Mouse (Mus musculus): ENCODE results near the gene Cers3.

Cers3 gene

GRCm38 (mm10) chr7:66743377-66743781 is at the start of gene Cers3:
Gene Cers3 (plus strand): TSS chr7:66743504.
- DNase-seq (ENCODE audit: low spot score), result no peak

DNA sequence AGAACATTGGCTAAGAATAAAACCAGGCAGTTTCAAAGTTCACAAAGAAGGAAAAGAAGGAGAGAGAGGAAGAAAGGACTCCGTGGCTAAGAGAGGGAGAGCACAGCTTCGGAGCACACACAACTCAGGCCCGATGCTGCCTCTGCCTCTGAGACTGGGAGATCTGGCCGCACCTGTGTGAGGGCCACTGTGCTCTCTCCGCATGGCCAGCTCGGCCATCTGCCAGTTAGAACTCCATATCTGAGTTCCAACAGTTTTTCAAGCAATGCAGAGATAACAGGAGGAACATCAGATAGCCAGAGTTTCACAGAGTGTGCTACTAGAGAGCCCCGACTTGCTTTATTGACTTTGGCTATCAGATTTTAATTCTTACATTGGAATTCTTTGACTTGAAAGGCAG is 48.8 kb upstream of the Cers3 start:
- DNase-seq (ENCODE audit: low spot score), result no peak

DNA sequence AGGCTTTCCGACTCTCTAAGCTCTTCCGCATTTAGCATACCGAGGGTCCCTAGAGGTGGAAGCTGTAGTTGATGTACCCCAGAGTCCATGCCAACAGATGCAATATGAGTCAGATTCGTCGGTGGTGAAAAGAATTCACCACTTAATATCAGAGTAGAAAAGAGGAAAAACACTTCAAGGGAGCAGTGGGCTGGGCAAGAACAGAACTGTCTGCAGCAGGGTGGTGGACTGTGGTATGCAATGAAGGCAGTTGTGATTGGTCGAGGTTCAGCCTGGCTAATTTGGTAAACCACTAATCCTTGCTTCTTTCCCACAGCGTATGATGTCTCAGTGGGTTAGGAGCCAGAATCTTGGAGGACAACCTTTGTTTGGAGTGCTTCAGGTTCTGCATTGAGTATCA is 40.6 kb upstream of the Cers3 start:
- no peak for DNase-seq (ENCODE audit: low spot score)

DNA sequence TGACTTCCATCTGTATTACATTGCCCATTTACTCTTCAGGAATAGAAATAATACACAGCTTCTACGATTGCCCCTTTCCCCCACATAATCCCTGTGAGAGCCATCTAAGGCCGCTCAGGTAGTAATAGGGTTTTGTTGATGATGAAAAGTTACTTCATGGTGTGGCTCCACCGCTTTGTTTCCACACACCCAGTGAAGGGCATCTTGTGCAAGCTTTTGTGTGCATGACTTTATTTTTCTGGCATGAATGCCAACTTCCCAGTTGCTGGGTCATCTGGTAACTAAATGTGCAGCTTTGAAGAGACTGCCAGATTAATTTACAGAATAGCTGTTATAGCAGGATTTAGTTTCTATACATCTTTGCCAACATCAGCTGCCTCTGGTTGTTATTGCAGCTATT is 38.7 kb upstream of the Cers3 start:
- no peak for DNase-seq (ENCODE audit: low spot score)

DNA sequence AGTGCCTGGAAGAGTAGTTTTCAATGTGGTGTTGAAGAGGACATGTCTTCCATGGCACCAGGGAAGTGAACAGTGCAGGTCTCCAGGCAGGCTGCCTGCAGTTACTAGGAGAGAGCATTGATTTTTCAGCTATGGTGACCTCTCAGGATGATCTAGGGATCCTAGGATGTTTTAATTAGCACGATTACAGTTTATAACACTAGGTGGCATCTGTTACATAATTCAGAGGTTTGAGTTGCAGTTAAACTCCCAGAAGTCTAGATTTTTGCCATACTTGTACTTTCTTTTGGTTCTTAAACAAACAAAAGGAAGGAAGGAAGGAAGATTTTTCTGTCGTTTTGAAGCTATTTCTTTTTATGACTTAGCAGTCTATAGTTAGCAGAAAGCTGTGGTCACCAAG is 32.1 kb upstream of the Cers3 start:
- no peak for DNase-seq (ENCODE audit: low spot score)

GRCm38 (mm10) chr7:66724514-66724913 is 18.8 kb upstream of the Cers3 start:
- no peak for DNase-seq (ENCODE audit: low spot score)

GRCm38 (mm10) chr7:66724954-66725353 is 18.4 kb upstream of the Cers3 start:
- DNase-seq (ENCODE audit: low spot score), result no peak

DNA sequence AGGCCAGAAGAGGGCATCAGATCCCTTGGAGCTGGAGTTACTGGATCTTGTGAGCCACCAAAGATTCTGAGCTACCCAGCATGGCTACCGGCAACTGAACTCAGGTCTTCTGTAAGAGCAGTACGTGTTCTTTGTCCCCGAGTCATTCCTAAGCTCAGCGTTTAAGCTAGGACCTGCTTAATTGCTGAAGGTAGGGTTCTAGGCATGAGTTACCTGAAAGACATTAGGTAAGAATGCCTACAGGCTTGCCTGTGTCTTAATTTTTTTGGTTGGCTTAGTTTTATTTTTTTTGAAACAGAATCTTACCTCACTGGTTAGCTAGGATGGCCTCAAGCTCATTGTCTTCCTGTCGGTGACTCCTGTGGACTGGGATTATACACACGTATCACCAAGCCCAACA is 15.2 kb upstream of the Cers3 start:
- no peak for DNase-seq (ENCODE audit: low spot score)

DNA sequence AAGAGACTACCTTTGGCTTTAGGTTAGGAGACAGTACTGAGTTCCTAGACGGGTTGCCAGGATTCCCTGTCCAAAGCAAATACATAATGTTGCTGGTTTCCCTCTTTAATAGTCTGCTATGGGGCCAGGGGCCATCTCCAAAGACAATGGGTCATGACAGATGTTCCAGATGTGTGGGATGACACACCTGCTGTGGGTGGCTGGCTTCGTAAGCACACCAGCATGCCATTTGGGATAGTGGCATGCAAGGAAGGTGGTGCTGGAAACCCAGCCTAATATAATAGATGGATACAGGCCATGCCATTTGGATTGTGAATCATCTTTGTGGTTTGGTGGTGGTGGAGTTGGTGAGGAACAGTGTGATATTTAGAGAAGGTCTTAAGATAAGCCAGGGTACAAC is 14.1 kb upstream of the Cers3 start:
- DNase-seq (ENCODE audit: low spot score), result no peak

- DNase-seq (ENCODE audit: low spot score), result no peak
Observed at GRCm38 (mm10) chr7:66733431-66733830, 9.9 kb upstream of the Cers3 start.

DNA sequence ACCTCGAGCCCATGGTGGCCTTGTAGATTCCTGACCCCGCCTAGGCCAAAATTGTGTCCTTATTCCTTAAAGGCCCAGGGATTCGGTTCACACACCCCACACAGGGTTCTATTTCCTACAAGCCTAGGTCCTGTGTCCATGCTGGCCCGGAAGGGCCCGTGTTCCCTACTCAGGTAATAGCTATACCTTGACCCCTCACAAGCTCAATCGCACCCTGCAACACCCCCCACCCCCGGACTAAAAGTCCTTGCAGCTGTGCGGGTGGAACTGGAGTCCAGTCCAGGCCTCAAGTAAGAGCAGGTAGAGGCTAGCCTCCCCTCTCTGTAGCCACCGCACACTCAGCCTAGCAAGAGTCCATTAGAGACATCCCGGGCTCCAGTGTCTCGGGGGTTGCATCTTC is 9.4 kb upstream of the Cers3 start:
- no peak for DNase-seq (ENCODE audit: low spot score)

DNA sequence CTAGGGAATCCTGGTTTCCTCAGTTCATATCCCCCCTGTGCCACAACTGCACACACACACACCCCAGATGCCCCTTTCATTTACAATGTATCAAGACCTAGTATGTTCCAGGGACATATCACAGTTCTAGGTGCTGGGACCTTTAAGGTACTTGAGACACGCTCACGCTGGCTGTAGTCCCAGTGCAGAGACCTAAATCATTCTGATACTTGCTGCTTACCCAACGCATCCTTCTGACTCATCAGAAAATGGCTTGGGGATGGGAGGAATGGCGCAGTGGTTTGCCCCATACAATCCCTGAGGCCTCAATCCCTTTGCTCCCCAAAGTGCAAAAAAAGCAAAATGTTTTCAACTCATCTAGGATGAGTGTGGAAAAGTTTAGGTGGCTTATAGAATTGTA is 8.8 kb upstream of the Cers3 start:
- DNase-seq (ENCODE audit: low spot score), result no peak

DNA sequence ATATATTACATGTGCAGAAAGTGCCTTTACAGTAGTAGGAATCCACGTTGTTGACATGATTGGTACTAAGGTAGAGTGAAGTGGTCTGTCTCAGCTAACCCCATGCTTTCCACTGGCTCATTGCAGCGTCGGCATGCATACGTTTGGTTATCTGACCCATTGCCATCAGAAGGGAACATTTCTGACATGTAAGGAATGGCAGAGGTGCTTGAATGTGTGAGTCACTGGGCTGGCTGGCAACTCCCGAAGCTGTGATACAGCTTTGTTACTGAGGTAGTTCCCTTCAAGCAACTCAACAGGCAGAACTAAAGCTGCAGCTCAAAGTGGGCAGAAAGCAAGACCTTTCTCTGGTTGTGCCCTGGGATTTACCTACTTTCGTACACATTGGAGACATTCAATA is 8.3 kb upstream of the Cers3 start:
- DNase-seq (ENCODE audit: low spot score), result no peak

DNA sequence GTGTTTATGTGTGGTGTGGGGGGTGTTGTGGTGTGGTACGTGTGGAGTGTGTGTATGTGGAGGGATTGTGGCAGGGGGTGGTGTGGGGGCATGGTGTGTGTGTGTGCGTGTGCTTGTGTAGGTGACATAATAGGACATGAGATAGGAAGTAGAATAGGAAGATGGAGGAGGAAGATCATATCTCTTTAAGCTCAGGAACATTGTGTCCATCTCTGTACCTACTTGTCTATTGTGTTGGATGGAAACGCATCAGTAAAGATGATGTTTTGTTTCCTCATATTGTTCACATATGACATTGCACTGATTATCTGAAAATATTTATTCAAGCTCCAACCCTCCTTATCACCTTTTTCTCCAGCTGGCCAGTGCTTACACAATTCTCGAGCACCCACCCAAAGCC is 5.9 kb upstream of the Cers3 start:
- DNase-seq (ENCODE audit: low spot score), result no peak

DNA sequence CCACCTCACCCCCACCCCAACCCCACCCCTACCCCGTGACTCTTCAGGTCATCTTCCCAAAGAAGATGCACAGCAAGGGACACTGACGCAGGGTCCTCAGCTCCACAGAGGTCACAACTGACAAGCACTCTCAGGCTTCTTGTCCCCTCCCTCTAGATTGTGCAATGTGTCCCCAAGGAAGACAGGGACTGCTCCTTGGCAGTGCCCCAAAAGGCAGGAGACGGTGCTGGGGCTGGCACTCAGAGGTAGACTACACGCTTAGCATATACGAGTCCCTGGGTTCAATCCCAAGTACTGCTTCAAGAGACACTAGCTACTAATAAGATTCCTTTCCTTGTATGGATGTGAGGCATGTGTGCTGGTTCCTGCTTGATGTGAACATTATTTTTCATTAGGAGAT is 2.3 kb upstream of the Cers3 start:
- DNase-seq (ENCODE audit: low spot score), result no peak

GRCm38 (mm10) chr7:66741412-66741811 is 1.9 kb upstream of the Cers3 start:
- DNase-seq (ENCODE audit: low spot score), result no peak

- no peak for DNase-seq (ENCODE audit: low spot score)
Observed at GRCm38 (mm10) chr7:66746972-66747371, 3.7 kb downstream of the Cers3 start.

GRCm38 (mm10) chr7:66749998-66750397 is 6.7 kb downstream of the Cers3 start:
- no peak for DNase-seq (ENCODE audit: low spot score)

DNA sequence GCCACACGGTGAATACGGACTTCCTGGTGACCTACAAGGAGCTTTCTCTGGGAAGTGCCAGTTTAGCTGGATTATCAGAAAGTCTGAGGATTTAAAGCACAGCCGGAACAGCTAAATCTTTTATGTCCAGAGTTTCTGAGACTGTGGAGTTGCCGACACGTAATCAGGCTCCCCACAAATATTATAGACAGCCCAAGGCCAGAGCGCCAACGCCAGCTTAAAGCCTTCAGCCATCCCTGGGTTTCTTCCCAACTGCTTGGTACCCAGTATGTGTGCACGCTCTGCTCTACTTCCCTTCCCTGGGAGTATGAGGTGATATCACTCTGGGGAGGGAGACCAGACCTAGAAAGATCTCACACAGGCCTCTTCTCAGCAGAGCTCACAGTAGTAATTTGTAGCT is 10.5 kb downstream of the Cers3 start:
- DNase-seq (ENCODE audit: low spot score), result no peak

DNA sequence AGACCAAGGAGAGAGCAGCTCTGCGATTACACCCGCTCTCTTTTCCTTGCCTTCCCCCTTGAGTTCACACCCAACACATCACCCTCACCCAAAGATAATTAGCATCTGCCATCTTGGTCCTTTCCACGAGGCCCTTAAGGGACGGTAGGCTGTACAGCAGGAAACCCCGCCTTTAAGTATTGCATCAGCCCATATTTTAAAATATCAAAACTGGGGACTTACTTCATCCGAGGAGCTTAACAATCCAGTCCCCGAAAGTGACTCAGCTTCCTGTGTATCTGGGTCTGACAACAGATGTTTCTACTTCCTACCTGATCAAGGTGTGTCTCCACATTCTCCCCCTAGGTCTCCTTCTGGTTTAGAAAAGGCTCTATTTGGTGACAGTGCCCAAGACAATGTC is 12.3 kb downstream of the Cers3 start:
- DNase-seq (ENCODE audit: low spot score), result no peak

DNA sequence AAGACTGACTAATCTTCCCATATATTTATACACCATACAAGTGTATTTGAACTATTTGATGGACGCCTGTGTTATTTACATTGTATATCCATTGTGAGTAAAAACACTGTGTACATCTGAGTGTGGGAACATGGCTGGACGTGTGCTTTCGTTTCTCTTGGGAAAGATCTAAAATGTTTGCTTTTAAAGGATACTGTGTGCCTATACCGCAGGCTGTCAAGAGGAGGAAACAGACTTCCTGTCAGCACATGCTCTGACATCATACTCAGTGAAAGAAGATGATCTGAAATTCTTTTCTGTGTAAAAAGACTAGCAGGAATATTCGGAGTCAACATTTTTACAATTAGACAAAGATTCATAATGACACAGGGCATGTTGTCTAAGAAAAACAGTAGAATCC is 26.6 kb downstream of the Cers3 start:
- no peak for DNase-seq (ENCODE audit: low spot score)

GRCm38 (mm10) chr7:66770706-66771105 is 27.4 kb downstream of the Cers3 start:
- DNase-seq (ENCODE audit: low spot score), result no peak

- no peak for DNase-seq (ENCODE audit: low spot score)
Observed at GRCm38 (mm10) chr7:66771252-66771651, 27.9 kb downstream of the Cers3 start.

DNA sequence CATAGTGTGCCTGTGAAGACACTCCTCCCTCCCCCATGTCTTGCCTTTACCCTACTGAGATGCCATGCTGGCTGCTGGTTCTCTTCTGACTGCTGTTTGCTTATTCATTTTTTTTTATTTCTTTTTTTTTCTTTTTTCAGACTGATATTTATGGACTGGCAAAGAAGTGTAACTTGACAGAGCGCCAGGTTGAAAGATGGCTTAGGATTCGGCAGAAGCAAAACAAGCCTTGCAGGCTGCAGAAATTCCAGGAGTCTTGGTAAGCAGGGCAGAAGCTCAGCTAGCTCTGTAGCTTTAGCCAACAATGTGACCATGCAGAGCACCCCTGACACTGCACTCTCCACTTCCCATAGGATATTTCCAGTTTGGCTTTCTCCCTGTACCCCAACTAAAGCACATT is 36.1 kb downstream of the Cers3 start:
- no peak for DNase-seq (ENCODE audit: low spot score)
